Mouse (Mus musculus) kidney, adult 9 months (tissue): ENCODE results near the gene Ddah2.

Experiments used
- DNase-seq: peaks from one replicate; pipeline ENCODE4 v3.0.0; 2022

Gene Ddah2

GRCm38 (mm10) chr17:35082841-35083576 lies 24.2 kb downstream of the Ddah2 start:
- no peak for DNase-seq

DNA sequence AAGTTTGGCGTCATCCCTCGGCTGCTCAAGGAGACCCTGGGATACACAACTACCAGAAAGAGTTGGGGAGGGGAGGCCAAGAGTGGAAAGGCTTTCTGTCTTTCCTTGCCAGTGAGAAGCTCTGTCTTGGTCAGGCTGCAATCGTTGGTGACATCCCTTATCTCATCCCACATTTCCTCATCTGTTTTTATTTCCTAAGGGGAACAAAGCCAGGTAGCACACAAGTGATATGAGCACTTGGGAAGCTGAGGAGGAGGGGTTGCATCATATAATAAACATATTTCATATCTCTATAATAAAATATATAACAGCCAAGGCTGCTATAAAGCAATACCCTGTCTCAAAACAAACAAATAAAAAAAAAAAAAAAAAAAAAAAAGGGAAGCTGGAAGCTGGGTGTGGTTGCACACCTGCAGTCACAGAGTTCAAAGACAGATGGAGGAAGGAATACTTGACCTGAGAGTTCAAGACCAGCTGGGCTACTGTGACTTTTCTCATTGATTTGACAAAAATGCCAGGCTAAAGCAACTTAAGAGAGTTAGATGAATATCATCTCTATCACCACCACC lies 25.2 kb downstream of the Ddah2 start:
- DNase-seq: no peak

- no peak for DNase-seq
Observed at GRCm38 (mm10) chr17:35085208-35085865, 26.5 kb downstream of the Ddah2 start, which contains the start of gene Ly6g6f. Ly6g6f (minus strand) TSS chr17:35085610.

DNA sequence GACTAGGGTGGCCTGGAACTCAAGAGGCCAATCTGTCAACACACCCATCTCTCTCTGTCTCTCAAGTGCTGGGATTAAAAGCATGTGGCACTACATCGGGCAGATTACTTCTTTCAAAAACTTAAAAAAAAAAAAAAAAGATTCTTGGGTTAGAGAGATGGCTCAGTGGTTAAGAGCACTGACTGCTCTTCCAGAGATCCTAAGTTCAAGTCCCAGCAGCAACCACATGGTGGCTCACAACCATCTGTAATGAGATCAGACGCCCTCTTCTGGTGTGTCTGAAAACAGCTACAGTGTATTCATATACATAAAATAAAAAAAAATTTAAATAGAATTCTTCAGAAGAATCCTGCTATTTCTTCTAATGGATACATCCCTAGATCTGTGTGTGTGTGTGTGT lies 29.3 kb downstream of the Ddah2 start:
- DNase-seq: no peak

- peak; percentile 95 for DNase-seq
Observed at GRCm38 (mm10) chr17:35088825-35089644, 30.2 kb downstream of the Ddah2 start, which contains the start of gene Abhd16a. Abhd16a (plus strand) TSS chr17:35089263.

DNA sequence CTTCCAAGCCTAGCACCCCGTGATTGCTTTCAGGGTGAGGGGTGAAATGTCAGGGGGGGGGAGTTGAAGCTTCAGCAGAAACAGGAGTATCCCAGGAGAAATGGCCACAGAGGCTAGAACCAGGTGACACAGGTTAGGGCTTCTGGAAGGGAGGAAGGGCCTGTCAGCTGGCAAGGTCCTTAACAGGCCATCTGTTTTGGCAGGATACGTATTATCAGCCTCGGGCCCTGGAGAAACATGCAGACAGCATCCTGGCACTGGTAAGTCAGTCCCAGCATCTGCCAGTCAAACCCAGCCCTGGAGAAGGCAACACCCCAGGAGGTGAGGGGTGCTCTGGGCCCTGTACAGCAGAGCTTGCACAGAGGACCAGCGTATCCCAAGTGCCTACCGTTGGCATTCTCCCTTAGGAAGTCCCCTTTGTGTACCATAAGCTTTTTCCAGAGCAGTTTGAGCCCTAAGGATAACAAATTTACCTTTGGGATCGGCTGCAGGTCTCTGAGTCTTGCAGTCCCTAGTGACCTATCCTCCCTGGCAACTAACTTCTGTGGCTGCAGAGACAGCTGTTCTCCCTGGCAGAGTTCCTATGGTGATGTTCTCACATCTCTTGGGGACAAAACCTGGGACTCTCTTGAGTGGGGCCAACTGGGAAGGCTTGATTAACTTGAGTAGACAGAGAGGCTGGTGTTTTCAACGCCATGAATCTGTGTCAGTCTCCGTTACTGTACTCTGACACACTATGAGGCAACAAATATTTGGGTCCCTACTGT lies 31.5 kb downstream of the Ddah2 start:
- no peak for DNase-seq

GRCm38 (mm10) chr17:35092403-35093198 lies 33.8 kb downstream of the Ddah2 start:
- DNase-seq: no peak

DNA sequence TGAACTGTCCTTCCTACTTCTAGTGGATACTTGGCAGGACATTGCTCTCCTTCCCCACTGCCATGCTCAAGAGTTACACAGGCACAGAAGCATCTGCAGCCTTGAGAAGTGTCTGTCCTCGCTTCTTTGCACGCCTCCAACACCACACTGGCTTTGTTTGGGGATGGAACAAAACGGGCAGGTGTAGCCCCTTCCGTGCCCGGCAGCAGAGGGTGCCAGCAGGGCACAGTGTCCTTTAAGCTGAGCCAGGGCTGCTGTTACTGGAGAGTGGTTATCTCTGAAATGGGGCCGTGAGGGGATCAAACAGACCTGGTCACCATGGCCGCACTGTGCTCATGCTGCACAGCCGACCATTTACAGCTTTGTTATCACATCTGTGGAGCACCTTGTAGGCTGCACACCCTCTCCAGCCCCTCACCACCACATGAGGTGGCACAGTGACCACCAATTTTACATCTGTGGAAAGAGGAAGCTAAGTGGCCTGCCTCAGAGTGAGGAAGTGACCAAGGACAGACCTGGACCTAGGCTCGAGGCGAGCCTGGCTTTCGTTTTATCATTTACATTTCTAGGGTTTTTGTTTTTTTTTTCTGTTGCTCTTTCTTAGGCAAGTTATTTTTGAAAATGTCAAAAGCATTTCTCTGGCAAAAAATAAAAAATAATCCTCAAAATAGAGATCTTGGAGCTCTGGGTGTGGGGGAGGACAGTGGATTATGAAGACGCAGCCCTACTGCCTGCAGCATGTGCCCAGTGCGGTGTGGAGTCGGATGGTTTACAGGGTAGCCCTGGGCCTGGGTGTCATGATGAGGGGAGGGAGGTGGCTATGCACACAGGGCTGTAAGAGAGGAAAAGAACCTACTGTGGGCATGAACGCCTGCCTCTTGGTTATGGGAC lies 35.9 kb downstream of the Ddah2 start:
- no peak for DNase-seq

GRCm38 (mm10) chr17:35096597-35096996 lies 37.8 kb downstream of the Ddah2 start:
- DNase-seq: no peak

DNA sequence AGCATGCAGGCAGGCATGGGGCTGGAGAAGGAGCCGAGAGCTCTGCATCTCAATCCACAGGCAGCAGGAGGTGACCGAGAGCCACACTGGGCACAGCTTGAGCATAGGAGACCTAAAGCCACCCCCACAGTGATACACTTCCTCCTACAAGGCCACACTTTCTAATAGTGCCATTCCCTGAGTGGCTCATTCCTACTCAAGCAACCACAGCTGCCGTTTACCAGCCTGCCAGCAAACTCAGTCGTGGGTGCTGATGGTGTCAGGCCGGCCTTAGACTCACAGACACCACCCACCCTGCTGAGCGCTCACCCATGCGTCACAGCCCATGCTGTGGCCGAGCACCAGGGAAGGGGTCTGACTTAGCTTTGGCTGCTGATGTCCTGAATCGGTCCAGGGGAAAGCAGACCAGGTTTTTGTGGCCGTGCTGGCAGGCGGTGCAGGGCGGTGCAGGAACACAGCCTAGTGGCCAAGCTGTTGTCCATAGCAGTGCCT lies 38.4 kb downstream of the Ddah2 start:
- peak; percentile 39 for DNase-seq

DNA sequence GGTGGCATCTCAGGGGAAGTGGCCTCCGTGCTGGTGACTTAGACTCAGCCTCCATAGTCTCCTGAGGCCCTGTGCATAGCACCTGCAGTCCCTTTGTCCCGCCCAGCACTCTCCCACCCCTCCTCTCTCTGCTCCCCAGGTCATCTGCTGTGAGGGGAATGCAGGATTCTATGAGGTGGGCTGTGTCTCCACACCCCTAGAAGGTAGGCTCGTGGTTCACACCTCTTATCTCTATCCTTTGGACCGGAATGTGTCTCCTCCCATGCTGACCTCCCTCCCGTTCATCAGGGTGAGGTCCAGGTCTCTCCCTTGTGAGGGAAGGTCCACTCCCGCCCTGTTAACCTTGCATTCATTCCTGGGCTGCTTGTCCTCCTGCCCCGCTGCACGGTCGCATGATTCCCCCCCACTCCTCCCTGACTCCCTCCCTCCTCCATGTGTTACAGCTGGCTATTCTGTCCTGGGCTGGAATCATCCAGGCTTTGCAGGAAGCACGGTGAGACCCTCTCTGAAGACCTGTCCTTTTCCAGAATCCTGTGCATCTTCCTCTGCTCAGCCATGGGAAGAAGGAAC lies 41.4 kb downstream of the Ddah2 start:
- DNase-seq: no peak

DNA sequence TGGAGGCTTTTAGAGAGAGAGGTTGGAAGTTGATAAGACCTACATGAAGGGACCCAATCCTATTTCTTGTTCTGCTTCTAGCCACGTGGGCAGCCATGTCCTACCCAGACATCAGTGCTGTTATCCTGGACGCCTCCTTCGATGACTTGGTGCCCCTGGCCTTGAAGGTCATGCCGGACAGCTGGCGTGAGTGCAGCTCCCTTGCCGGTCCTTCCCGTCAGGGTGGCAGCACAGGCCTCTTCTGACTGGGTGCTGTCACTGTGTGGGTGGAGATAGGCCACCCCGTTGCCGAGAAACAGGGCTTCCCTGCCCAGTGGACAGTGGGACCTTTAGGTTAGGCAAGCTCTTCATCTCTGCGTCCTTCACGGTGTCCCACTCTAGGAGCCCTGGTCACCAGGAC lies 42.3 kb downstream of the Ddah2 start:
- DNase-seq: no peak

- no peak for DNase-seq
Observed at GRCm38 (mm10) chr17:35102299-35102698, 43.5 kb downstream of the Ddah2 start.

DNA sequence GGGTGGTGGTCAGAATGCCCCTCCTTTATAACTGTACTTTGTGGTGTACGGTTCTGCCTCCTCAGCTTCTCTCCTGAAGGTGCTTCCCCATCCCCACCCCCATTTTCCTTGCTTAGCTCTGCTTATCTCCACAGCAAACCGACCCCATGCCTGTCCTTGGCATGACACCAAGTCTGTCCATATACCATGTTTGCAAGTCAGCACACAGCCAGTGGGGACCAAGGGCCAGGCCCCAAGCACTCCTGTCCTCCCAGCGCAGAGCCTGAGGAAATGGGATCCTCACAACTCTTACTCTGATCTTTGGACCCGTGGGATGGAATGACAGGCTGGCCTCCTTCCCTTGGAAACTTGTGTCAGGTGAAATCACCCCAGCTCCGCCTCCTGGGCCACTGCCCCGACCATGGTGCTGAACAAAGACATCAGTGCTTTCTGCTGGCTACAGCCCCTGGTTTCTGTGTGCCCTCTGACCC lies 44.4 kb downstream of the Ddah2 start:
- DNase-seq: peak; percentile 88

DNA sequence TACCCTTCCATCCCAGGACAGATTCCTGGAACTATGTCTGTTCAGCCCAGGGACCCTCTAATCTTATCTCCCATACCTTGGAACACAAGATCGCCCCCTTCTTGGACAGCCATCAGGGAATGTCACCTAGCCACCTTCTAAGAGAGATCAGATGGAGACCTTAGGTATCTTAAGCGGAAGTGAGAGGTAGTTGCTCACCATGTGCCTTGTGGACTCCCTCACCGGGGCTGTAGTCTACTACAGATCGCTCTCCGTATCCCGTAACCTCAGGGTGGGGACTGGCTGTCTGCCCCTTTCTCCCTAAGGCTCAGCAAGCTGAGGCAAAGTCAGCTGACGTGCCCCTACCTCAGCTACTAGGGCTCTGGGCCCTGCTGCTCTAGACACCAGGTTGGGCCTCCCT lies 45.2 kb downstream of the Ddah2 start:
- DNase-seq: no peak

DNA sequence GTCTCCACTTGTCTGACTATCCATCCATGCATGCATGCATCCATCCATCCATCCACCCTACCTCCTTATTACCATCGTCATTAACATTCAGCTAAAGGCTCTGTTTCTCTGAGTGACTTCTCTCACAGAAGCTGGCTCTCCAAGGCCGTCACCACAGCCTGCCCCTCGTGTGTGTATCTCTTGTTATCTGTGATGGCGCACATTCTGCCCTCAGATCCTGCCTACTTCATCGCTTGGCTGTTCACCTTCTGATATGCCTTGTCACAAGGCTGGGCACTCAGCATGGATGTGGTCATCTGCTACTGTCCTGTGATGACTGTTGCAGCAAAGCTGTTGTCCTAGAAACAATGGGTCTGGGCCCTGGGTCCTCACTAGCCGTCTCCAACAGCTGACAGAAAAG lies 45.9 kb downstream of the Ddah2 start:
- no peak for DNase-seq

- DNase-seq: peak; percentile 47
Observed at GRCm38 (mm10) chr17:35105740-35106389, 47.0 kb downstream of the Ddah2 start.

GRCm38 (mm10) chr17:35106522-35106921 lies 47.7 kb downstream of the Ddah2 start:
- no peak for DNase-seq

DNA sequence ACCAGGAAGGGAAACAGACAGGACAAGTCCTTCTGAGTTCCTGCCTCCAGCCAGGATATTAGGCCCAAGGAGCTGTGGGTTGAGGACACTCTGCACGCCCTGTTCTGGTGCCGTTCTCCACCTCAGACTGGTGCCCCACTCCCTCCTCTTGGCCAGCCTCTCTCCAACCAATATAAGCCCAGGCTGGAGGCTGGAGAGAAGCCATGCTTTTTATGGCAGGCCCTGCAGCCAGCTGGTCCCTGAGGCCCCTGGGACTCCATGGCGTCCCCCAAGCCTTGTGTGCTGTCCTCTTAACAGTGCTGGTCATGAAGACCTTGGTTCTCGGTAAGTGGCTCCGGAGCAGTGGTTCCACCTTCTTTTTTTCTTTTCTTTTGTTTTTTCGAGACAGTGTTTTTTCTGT lies 49.3 kb downstream of the Ddah2 start, which contains the start of gene Ly6g5c:
Gene Ly6g5c, plus strand, starts transcription at position 183 of the 400 bp plus-strand sequence.
- no peak for DNase-seq
